Mouse (Mus musculus): ENCODE measurements around the gene Oxld1. TPM values are rescaled to one million over a fixed set of nuclear protein-coding genes. Genes with fewer than 3 reads are reported as not detected.
"Not testable (repeated sequence)": the region's sequence is repeated elsewhere in the genome, so short reads cannot be mapped to it uniquely, and the experiment has no call there.

The Oxld1 gene
- polyA plus RNA-seq, 2 experiments from 2014 or later: 3.5 to 4.6 TPM

- ATAC-seq: no peak
Measured at GRCm38 (mm10) chr11:120422651-120423568, 35.0 kb downstream of the Oxld1 start.

DNA sequence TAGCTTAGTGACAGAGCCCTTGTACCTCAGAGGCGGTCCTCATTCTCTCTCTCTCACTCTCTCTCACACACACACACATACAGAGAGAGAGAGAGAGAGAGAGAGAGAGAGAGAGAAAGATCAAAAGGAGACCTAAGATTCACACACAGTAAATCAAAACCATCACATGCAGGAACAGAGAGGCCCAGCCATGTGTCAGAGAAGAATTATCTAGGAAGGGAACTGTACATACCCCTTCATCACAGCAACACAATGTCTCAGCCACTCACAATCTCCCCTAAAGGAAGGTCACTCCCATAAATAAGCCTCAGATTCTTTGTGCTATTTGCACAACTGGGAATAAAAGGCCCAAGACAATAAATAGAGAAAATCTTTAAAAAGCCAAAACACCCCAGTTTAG, 39.3 kb downstream of the Oxld1 start:
- ATAC-seq: no peak

DNA sequence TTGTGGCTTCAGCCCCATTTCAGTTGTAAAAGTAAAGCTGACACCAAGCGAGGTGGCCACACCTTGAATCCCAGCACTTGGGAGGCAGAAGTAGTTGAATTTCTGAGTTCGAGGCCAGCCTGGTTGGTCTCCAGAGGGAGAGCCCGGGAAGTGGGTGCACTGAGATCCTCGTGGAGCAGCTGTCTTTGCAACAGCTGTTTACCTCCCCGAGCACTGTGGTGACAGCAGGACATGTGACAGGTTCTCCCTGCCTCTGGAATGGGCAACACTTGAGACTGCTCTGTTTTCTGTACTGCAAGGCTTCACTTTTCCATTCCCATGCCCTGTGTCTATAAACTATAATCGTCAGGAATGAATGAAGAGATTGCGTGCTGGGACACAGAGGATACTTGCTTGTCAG, 40.0 kb downstream of the Oxld1 start:
- ATAC-seq: no peak

- ATAC-seq: not testable (repeated sequence)
Measured at GRCm38 (mm10) chr11:120413621-120414020, 44.2 kb downstream of the Oxld1 start.

Other genes starting within 250 kb of the Oxld1 start
- not detected for gene Bahcc1, start 225.1 kb downstream of the Oxld1 start, polyA plus RNA-seq (2017; shearing (Covaris generic))
- gene Actg1, start 109.5 kb downstream of the Oxld1 start, polyA plus RNA-seq (2017; shearing (Covaris generic)): 1,000 to 10,000 TPM; 2,387 to 3,192 TPM
- under 1 TPM; 0.67 to 0.99 TPM for gene Fscn2, start 96.5 kb downstream of the Oxld1 start, polyA plus RNA-seq (2017; shearing (Covaris generic))
- gene Faap100, start 79.3 kb downstream of the Oxld1 start, polyA plus RNA-seq (2017; shearing (Covaris generic)): 10 to 100 TPM; 17.8 to 27.0 TPM
- 10 to 100 TPM in 1 of 2 experiments, 1 to 10 TPM in 1; 9.5 to 11.0 TPM for gene Nploc4, start 20.4 kb downstream of the Oxld1 start, polyA plus RNA-seq (2017; shearing (Covaris generic))
- not detected for gene Tspan10, start 15.4 kb downstream of the Oxld1 start, polyA plus RNA-seq (2017; shearing (Covaris generic))
- gene Pde6g, start 4.6 kb downstream of the Oxld1 start, polyA plus RNA-seq (2017; shearing (Covaris generic)): under 1 TPM in 1 of 2 experiments, not detected in 1; 0.83 TPM
- gene Ccdc137, start within 50 bp of the Oxld1 start, polyA plus RNA-seq (2017; shearing (Covaris generic)): 10 to 100 TPM; 19.8 to 27.7 TPM
- 10 to 100 TPM; 34.8 to 44.8 TPM for gene Arl16, start 9.5 kb upstream of the Oxld1 start, polyA plus RNA-seq (2017; shearing (Covaris generic))
- 10 to 100 TPM; 67.0 to 68.0 TPM for gene Mrpl12, start 26.5 kb upstream of the Oxld1 start, polyA plus RNA-seq (2017; shearing (Covaris generic))
- gene Slc25a10, start 33.8 kb upstream of the Oxld1 start, polyA plus RNA-seq (2017; shearing (Covaris generic)): 10 to 100 TPM; 11.0 to 14.3 TPM
- gene Gcgr, start 72.6 kb upstream of the Oxld1 start, polyA plus RNA-seq (2017; shearing (Covaris generic)): not detected
- 100 to 1,000 TPM; 114 to 126 TPM for gene Mcrip1, start 91.7 kb upstream of the Oxld1 start, polyA plus RNA-seq (2017; shearing (Covaris generic))
- gene Ppp1r27, start 93.1 kb upstream of the Oxld1 start, polyA plus RNA-seq (2017; shearing (Covaris generic)): not detected
- 100 to 1,000 TPM; 162 to 169 TPM for gene P4hb, start 115.2 kb upstream of the Oxld1 start, polyA plus RNA-seq (2017; shearing (Covaris generic))
- gene Arhgdia, start 123.6 kb upstream of the Oxld1 start, polyA plus RNA-seq (2017; shearing (Covaris generic)): 100 to 1,000 TPM; 554 to 866 TPM
- 10 to 100 TPM in 1 of 2 experiments, 1 to 10 TPM in 1; 8.5 to 42.6 TPM for gene Alyref, start 140.3 kb upstream of the Oxld1 start, polyA plus RNA-seq (2017; shearing (Covaris generic))
- 100 to 1,000 TPM; 122 to 134 TPM for gene Anapc11, start 140.4 kb upstream of the Oxld1 start, polyA plus RNA-seq (2017; shearing (Covaris generic))
- gene Npb, start 150.4 kb upstream of the Oxld1 start, polyA plus RNA-seq (2017; shearing (Covaris generic)): not detected
- 100 to 1,000 TPM; 101 to 179 TPM for gene Pcyt2, start 159.9 kb upstream of the Oxld1 start, polyA plus RNA-seq (2017; shearing (Covaris generic))
- gene Sirt7, start 167.2 kb upstream of the Oxld1 start, polyA plus RNA-seq (2017; shearing (Covaris generic)): 10 to 100 TPM; 66.4 to 66.7 TPM
- 10 to 100 TPM; 11.3 to 16.0 TPM for gene Mafg, start 175.5 kb upstream of the Oxld1 start, polyA plus RNA-seq (2017; shearing (Covaris generic))
- gene Pycr1, start 185.7 kb upstream of the Oxld1 start, polyA plus RNA-seq (2017; shearing (Covaris generic)): 1 to 10 TPM; 1.5 to 1.8 TPM
- gene Myadml2, start 190.1 kb upstream of the Oxld1 start, polyA plus RNA-seq (2017; shearing (Covaris generic)): not detected
- gene Notum, start 203.1 kb upstream of the Oxld1 start, polyA plus RNA-seq (2017; shearing (Covaris generic)): not detected
- 100 to 1,000 TPM in 1 of 2 experiments, 10 to 100 TPM in 1; 82.3 to 134 TPM for gene Aspscr1, start 214.9 kb upstream of the Oxld1 start, polyA plus RNA-seq (2017; shearing (Covaris generic))

All from CD4-positive, CD25-positive, alpha-beta regulatory T cell, adult 4 months (primary cell).